Mouse (Mus musculus): Measurements from ENCODE around the gene Xpr1. TPM values are rescaled to one million over a fixed set of nuclear protein-coding genes. Genes with fewer than 3 reads are reported as not detected.

Xpr1 gene
- polyA plus RNA-seq, 1 experiment from 2014 or later, result 14.1 TPM

DNA sequence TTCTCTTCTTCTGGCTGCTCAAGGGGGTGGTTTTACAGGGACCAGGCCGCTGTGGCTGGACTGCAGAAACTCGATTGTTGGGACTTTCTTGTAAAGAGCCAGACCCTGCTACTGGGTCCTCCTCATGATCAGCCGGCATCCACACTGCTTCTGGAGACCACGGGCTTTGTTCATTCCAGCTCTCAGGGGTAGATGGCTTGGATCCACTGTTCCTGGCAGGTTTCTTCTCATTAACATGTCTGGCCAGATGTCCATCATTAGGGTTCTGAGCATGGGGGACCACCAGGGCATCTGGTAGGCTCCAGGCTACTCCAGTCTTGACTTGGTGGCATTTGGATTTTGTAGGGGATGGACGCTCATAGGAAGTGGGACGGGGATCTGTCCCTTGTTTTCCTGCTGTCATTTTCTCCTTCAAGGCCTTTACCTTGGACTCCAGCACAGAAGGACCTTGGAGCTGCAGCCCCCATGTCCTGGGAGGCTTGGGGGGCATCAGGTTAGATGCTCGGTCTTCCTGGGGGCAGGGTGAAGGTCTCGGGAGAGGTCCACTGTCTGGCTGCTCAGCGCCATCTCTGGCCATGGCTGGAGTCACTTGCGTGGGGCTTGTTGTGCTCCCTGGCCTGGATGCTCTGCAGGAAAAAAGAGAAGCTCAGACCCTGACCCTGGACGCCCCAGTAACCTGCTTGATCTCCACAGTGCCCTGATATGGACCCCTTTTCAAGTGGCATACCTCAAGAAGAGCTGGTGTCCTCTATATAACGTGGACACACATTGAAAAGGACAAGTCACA is 175.3 kb downstream of the Xpr1 start:
- peaks cover 57% of the 10 kb centered on the region for H3K4me1 ChIP-seq (replicated peaks)
- H3K36me3 ChIP-seq, result peaks cover 22% of the 10 kb centered on the region
- DNase-seq (ENCODE audit: low spot score), result no peak
- H3K4me3 ChIP-seq, result no peak overlapping the region
- peak overlapping the region; percentile 8; the same call in 1 of the 2 replicates for H3K27ac ChIP-seq
- no peaks in the 10 kb centered on the region for H3K9me3 ChIP-seq
- H3K27me3 ChIP-seq (ENCODE audit: insufficient read depth, poor library complexity, severe bottlenecking), result peaks cover 40% of the 10 kb centered on the region
- WGBS, result 78% methylated on average over 12 of the region's 12 CpGs

DNA sequence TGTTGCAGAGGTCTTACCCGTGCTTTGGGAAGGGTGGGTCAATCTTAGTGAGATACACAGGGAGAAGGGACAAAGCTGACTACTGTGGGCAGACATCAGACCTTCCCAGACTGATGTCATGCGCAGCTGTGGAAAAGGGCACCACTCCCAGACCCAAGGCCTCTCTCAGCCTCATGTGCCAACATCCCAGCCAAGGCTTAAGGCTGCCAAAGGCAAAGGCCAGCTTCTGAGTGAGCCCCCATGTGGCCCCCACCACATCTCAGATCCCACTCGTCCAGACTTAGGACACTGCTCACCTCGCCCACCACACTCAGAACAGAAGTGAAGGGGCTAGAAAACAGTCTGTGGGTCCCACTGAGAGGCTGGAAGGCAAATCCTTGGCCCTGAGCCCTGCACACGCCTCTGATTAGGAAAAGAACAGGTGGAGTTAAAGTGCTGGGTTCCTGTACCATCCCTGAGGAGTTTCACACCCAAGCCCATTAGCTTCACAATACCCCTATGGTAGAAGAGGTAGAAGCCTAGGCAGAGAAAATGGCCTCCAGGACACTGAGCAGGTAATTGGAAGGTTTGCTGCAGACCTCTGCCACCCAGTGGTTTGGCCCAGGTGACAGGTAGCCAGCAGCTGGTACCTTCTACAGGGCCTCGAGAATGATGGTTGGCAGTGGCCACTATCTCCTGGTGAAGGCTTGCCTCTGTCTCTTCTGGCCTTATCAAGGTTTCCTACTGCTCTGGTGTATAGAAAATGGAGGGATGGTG is 177.1 kb downstream of the Xpr1 start:
- DNase-seq (ENCODE audit: low spot score), result no peak
- WGBS, result 86% methylated on average over 6 of the region's 6 CpGs
- Histone ChIP-seq H3K4me3 (no peak overlapping the region), H3K9me3 (no peaks in the 10 kb centered on the region), H3K27me3 (ENCODE audit: insufficient read depth, poor library complexity, severe bottlenecking) (peaks cover 28% of the 10 kb centered on the region), H3K4me1 (replicated peaks) (peaks cover 65% of the 10 kb centered on the region), H3K36me3 (peaks cover 22% of the 10 kb centered on the region), H3K27ac (peak overlapping the region; percentile 25; the same call in 1 of the 2 replicates)

DNA sequence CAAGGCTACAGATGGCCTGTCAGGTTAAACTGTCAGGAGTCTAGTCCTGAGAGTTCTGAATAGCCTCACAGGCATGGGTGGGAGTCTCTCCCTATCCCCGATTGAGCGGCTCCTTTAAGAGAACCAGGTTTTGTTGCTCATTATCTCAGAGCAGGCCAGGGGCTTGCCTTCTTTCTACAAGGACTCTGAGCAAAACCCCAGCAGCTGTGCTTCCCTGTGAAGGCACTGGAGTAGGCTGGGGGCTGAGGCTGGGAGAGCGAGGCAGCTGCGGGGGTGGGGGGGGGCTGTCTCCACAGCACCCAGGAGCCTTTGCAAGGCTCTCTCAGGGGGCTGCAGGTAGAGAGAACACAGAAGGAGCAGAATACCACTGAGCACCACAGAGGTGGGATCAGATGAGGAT is 178.0 kb downstream of the Xpr1 start:
- DNase-seq (ENCODE audit: low spot score), result no peak
- H3K4me3 ChIP-seq, result no peak overlapping the region
- H3K4me1 ChIP-seq (replicated peaks), result peaks cover 65% of the 10 kb centered on the region
- WGBS, result 80% methylated on average over 4 of the region's 4 CpGs
- peaks cover 22% of the 10 kb centered on the region for H3K36me3 ChIP-seq
- peak overlapping the region; percentile 17; the same call in 1 of the 2 replicates for H3K27ac ChIP-seq
- H3K9me3 ChIP-seq, result no peaks in the 10 kb centered on the region
- H3K27me3 ChIP-seq (ENCODE audit: insufficient read depth, poor library complexity, severe bottlenecking), result peaks cover 20% of the 10 kb centered on the region

DNA sequence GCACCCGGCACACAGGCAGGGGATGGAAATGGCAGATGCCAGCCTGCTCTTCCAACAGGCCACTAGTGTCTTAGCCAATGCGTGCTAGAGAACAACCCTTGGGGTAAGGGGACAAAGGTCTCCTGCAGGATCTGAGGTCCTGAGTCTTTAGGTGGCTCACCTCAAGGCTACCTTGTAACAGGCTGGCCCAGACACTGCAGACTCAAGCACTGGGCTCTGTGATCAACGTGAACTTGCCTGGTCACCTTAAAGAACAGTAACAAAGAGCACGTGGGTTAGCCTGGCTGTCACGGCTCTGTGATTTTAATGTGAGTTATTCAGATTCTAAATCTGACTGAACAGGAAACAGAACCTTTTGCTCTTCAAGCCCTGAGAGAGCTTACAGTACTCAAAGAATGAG is 179.1 kb downstream of the Xpr1 start:
- peaks cover 22% of the 10 kb centered on the region for H3K36me3 ChIP-seq
- H3K4me3 ChIP-seq, result no peak overlapping the region
- WGBS, result 90% methylated on average over 5 of the region's 5 CpGs
- peaks cover 67% of the 10 kb centered on the region for H3K4me1 ChIP-seq (replicated peaks)
- peak overlapping the region; percentile 77; the same call in 1 of the 2 replicates for H3K27ac ChIP-seq
- no peaks in the 10 kb centered on the region for H3K9me3 ChIP-seq
- peaks cover 18% of the 10 kb centered on the region for H3K27me3 ChIP-seq (ENCODE audit: insufficient read depth, poor library complexity, severe bottlenecking)
- no peak for DNase-seq (ENCODE audit: low spot score)

DNA sequence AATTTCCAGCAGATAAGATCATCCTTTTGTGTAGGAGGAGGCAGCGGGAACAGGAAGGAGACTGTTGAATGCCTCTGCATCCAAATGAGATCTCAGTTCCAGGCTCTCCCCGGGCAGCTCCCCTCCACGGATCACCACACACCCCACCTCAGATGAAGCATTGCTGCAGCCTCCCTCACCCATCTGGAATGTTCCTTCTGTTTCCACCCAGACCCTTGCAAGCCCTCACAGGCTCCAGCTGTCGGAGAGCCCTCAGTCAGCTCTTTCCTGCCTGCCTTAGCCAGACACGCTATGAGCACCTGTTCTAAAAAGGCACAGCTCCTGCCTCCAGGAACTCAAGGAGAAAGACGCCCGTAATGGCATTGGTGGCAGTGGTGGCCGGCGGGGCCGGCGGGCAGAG is 179.8 kb downstream of the Xpr1 start:
- DNase-seq (ENCODE audit: low spot score), result peak; percentile 17
- H3K4me1 ChIP-seq (replicated peaks), result peaks cover 74% of the 10 kb centered on the region
- peaks cover 22% of the 10 kb centered on the region for H3K36me3 ChIP-seq
- H3K4me3 ChIP-seq, result no peak overlapping the region
- H3K9me3 ChIP-seq, result no peaks in the 10 kb centered on the region
- H3K27ac ChIP-seq, result peak overlapping the region; percentile 77
- H3K27me3 ChIP-seq (ENCODE audit: insufficient read depth, poor library complexity, severe bottlenecking), result peaks cover 14% of the 10 kb centered on the region
- 69% methylated on average over 11 of the region's 11 CpGs for WGBS

DNA sequence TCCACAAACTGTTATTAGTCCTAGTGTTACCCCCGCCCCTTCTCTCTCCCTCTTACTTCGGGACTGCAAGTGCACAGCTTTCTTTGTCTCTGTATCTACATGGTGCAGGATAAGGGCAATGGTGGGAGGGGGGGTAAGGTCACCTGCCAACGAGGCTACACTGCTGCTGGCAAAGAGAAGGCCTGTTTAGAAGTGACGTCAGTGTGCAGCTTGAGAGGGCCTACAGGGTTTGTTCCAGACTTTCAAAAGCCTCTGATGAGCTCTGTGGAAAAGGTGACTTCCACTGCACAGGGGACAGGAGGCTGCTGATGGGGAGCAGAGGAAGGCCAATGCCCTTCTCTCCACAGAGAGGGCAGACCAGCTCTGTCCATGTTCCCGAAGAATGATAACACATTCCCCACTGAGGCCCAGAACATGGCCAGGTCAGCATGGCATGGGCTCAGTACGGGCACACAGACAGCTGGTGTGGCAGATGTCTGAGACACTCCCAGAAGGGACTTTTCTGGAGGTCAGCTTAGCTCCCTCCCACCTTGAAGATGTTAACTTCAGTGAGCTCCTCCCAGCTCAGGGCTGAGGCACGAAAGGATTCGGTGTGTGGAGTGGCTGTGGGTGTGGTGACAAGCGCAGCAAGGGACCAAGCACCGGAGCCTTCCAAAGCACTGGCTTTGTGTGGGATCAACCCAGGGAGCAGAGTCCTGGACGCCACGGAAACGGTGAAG is 180.8 kb downstream of the Xpr1 start:
- H3K27ac ChIP-seq, result peak overlapping the region; percentile 77
- no peak for DNase-seq (ENCODE audit: low spot score)
- H3K36me3 ChIP-seq, result peaks cover 14% of the 10 kb centered on the region
- H3K4me1 ChIP-seq (replicated peaks), result peaks cover 83% of the 10 kb centered on the region
- H3K9me3 ChIP-seq, result no peaks in the 10 kb centered on the region
- H3K4me3 ChIP-seq, result no peak overlapping the region
- H3K27me3 ChIP-seq (ENCODE audit: insufficient read depth, poor library complexity, severe bottlenecking), result peaks cover 4% of the 10 kb centered on the region
- 53% methylated on average over 13 of the region's 13 CpGs for WGBS

DNA sequence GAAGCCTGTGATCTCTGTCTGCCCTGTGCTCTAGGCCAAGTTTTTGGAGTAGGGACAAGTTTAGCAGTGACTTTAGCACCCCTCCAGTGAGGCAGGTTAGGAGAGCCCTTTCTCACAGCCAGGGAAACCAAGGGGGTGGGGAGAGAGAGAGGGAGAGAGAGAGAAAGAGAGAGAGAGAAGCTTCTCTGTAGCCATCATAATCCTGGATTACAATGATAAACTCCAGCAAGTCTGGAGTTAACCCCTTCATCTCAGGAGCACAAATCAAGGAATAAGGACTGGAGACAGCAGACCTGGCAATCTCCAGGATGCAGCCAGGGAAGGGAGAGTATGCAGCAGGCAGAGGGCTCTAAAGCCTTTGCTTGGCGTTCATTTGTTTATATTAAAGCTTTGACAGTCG is 181.6 kb downstream of the Xpr1 start:
- WGBS, result 48% methylated on average over 2 of the region's 2 CpGs

DNA sequence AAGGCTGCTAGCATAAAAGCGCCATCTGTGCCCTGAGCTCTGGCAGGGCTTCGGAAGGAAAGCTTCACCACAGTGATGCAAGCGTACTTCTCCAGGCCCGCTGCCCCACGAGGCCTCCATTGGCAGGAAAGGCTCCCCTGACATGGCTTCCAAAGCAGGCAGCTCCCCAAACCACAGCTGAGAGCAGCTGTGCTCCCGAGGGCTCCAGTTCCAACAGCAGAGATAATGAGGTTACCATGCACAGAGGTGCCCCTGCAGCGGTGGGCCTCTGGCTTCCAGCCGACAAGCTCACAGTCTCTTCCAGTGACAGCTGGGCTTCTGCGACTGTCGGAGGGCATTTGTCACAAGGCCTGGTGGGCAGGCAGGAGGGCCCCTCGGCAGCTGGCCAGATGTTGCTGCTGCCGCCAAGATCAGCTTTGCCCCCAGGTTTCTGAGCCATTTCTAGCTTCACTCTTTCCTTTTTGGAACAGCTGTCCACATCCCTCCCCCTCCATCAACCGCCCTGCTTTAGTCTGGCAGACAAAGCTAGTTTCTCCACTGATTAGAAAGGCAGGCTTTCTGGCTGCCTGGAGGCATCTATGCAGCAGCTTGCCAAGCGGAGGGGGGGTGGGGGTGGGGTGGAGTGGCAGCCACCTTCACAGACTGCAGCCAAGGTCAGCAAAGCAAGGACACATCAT is 183.1 kb downstream of the Xpr1 start:
- peak; percentile 52 for DNase-seq (ENCODE audit: low spot score)
- Histone ChIP-seq H3K27ac (peak overlapping the region; percentile 87), H3K36me3 (no peaks in the 10 kb centered on the region), H3K4me3 (peak overlapping the region; percentile 16; the same call in 1 of the 2 replicates), H3K27me3 (ENCODE audit: insufficient read depth, poor library complexity, severe bottlenecking) (peaks cover 6% of the 10 kb centered on the region), H3K9me3 (no peaks in the 10 kb centered on the region), H3K4me1 (replicated peaks) (peaks cover 92% of the 10 kb centered on the region)
- 24% methylated on average over 14 of the region's 14 CpGs for WGBS

More for the DNA sequence above, 181.6 kb downstream of the Xpr1 start:
- peak overlapping the region; percentile 77 for H3K27ac ChIP-seq
- H3K27me3 ChIP-seq (ENCODE audit: insufficient read depth, poor library complexity, severe bottlenecking), result peaks cover 6% of the 10 kb centered on the region
- H3K4me3 ChIP-seq, result no peak overlapping the region
- no peaks in the 10 kb centered on the region for H3K9me3 ChIP-seq
- DNase-seq (ENCODE audit: low spot score), result no peak
- 0 out of 2 replicates have a peak, but pooled peaks cover 7% of the 10 kb centered on the region for H3K36me3 ChIP-seq
- peaks cover 92% of the 10 kb centered on the region for H3K4me1 ChIP-seq (replicated peaks)

DNA sequence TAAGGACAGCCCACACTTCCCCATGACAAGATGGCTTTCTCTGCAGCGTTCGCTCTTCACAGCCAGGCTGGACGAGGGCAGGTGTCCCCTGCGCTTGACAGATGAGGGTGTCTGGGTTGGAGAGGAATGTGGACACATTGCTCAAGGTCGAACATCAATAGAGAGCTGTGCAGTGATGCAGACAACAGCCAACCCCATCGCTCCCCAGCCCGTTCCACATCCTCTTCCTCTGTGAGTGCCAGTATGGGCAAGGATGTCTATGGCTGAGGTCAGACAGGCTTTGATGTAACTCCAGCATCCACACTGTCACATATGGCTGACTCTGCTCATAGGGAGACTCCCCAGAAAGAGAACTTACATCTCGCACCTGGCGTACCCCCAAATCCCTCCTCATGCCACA is 183.8 kb downstream of the Xpr1 start:
- Histone ChIP-seq H3K9me3 (no peaks in the 10 kb centered on the region), H3K27me3 (ENCODE audit: insufficient read depth, poor library complexity, severe bottlenecking) (peaks cover 6% of the 10 kb centered on the region), H3K4me1 (replicated peaks) (peaks cover 97% of the 10 kb centered on the region), H3K27ac (peak overlapping the region; percentile 87), H3K36me3 (no peaks in the 10 kb centered on the region), H3K4me3 (no peak overlapping the region)
- DNase-seq (ENCODE audit: low spot score), result no peak
- 86% methylated on average over 9 of the region's 9 CpGs for WGBS

DNA sequence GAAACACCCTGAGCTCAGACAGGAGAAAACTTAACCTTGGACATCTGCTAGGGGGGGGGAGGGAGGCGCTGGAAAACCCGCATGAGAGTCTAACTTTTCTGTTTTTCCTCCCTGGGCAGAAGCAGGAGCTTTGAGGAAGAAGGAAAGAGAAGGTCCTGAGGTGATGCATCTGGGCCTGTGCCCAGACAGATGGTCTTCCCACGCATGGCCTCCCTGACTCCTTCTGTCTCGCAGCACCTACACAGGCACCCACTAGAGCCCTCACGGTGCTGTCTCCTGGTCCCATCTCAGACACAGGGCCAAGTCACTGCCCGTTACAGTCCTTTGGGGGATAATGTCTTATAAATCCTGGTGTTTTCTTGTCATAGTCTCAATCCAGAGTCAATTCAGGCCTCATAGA is 184.4 kb downstream of the Xpr1 start:
- Histone ChIP-seq H3K27ac (peak overlapping the region; percentile 87), H3K9me3 (no peaks in the 10 kb centered on the region), H3K27me3 (ENCODE audit: insufficient read depth, poor library complexity, severe bottlenecking) (peaks cover 3% of the 10 kb centered on the region), H3K36me3 (no peaks in the 10 kb centered on the region), H3K4me1 (replicated peaks) (peaks cover 98% of the 10 kb centered on the region), H3K4me3 (no peak overlapping the region)
- WGBS, result 76% methylated on average over 6 of the region's 6 CpGs
- DNase-seq (ENCODE audit: low spot score), result no peak

DNA sequence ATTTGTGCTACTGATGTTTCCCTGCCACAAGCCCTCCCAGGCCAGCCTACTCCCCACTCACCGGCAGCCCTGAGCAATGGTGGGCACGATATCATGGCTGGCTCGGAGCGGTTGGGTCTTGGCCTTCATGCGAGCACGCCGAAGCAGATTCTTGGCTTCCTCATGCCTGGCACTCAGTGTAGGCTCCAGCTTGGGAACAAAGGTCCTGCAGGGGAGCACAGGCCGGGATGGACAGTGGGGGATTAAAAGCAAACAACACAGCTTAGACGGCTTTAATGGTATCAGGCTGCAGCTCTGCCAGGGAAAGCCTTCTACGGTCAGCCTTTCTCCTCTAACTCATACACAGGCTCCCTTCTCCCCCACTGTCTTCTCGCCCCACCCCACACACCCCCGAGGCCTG is 184.8 kb downstream of the Xpr1 start:
- Histone ChIP-seq H3K9me3 (no peaks in the 10 kb centered on the region), H3K4me3 (no peak overlapping the region), H3K4me1 (replicated peaks) (peaks cover 98% of the 10 kb centered on the region), H3K27ac (peak overlapping the region; percentile 87), H3K36me3 (no peaks in the 10 kb centered on the region), H3K27me3 (ENCODE audit: insufficient read depth, poor library complexity, severe bottlenecking) (peaks cover 3% of the 10 kb centered on the region)
- DNase-seq (ENCODE audit: low spot score), result no peak
- 70% methylated on average over 12 of the region's 12 CpGs for WGBS

All from hindbrain, embryonic 10.5 days (tissue).